Mouse (Mus musculus): ENCODE measurements at regions not wholly inside any gene's neighbourhood (a gene's known extent, or its start where the extent isn't known, plus 50 kb on each side); places are given as distances from the start of the nearest gene placed in this dataset.

DNA sequence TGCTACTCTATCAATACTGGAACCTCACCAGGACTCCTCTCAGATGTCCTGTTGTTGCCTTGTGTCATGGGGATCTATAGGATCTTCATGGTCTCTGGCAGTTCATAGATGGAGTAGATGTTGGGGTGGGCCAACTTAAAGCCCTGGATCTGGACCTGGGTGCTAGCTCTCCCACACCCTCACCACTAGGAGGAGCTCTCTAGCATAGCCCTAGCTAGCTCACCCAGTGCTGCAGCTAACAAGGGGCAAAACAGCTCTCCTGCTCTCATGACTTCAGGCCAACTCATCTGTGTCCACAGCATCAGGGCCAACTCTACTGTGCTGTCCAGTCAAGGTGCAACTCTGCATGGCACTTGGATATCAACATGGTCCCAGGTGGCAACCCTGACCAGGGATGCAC, 118.3 kb downstream of the Fgf18 start (continued):
- TF ChIP-seq MXI1 (IDR thresholded peaks at IDR 0.05; ENCODE audit: low read depth, low read length) (no peak), ELF1 (IDR thresholded peaks at IDR 0.05; ENCODE audit: low read depth, low read length) (no peak), MAFK (IDR thresholded peaks at IDR 0.05; ENCODE audit: borderline replicate concordance, low read depth, low read length) (no peak), E2F4 (IDR thresholded peaks at IDR 0.05; ENCODE audit: borderline replicate concordance, low read depth, low read length) (no peak), MAX (IDR thresholded peaks at IDR 0.05; ENCODE audit: low read length) (no peak), ZC3H11A (IDR thresholded peaks at IDR 0.05; ENCODE audit: low read depth, low read length) (no peak), USF1 (IDR thresholded peaks at IDR 0.05; ENCODE audit: low read depth, low read length) (no peak)

DNA sequence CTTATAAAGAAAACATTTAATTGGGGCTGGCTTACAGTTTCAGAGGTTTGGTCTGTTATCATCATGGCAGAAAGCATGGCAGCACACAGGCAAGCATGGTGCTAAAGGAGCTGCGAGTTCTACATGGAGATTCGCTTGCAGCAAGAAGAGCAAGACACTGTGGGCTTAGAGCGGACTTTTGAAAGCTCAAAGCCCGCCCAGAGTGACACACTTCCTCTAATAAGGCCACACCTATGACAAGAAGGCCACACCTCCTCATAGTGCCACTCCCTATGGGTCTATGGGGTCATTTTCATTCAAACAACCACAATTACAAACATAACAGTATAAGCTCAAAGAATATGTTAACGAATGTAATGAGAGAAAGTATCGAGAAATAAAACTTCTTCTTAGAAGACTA, 120.1 kb downstream of the Fgf18 start:
- DNase-seq (ENCODE audit: low read depth, low spot score) = no peak
- Histone ChIP-seq H3K9ac (ENCODE audit: control insufficient read depth, low read depth, low read length, poor library complexity, severe bottlenecking) (no peak overlapping the region), H3K4me3 (ENCODE audit: control insufficient read depth in 1 of 2, insufficient read depth in 1 of 2, low read depth in 2 of 2, low read length in 2 of 2) (no peak overlapping the region), H3K4me1 (ENCODE audit: control insufficient read depth in 1 of 2, insufficient read depth in 2 of 2, low read length in 2 of 2) (no peaks in the 10 kb centered on the region), H3K9me3 (replicated peaks; ENCODE audit: insufficient read depth, low read length) (no peaks in the 10 kb centered on the region), H3K79me2 (ENCODE audit: control insufficient read depth, insufficient read depth, low read length, poor library complexity) (no peaks in the 10 kb centered on the region), H3K36me3 (ENCODE audit: control insufficient read depth in 1 of 2, insufficient read depth in 2 of 2, low read length in 2 of 2) (no peaks in the 10 kb centered on the region), H3K27me3 (ENCODE audit: control insufficient read depth in 1 of 2, insufficient read depth in 2 of 2, low read length in 2 of 2) (peaks cover 0 to 2% of the 10 kb centered on the region in 2 experiments; a peak in 1 of 4 replicates), H3K27ac (ENCODE audit: control insufficient read depth, low read depth, low read length) (no peak overlapping the region)
- TF ChIP-seq CHD2 (IDR thresholded peaks at IDR 0.05; ENCODE audit: low read length) (no peak), ZMIZ1 (IDR thresholded peaks at IDR 0.05; ENCODE audit: low read depth, low read length) (no peak), MAZ (IDR thresholded peaks at IDR 0.05; ENCODE audit: low read depth, low read length) (no peak), KAT2A (conservative IDR thresholded peaks at IDR 0.05; ENCODE audit: low read depth, low read length) (no peak)

DNA sequence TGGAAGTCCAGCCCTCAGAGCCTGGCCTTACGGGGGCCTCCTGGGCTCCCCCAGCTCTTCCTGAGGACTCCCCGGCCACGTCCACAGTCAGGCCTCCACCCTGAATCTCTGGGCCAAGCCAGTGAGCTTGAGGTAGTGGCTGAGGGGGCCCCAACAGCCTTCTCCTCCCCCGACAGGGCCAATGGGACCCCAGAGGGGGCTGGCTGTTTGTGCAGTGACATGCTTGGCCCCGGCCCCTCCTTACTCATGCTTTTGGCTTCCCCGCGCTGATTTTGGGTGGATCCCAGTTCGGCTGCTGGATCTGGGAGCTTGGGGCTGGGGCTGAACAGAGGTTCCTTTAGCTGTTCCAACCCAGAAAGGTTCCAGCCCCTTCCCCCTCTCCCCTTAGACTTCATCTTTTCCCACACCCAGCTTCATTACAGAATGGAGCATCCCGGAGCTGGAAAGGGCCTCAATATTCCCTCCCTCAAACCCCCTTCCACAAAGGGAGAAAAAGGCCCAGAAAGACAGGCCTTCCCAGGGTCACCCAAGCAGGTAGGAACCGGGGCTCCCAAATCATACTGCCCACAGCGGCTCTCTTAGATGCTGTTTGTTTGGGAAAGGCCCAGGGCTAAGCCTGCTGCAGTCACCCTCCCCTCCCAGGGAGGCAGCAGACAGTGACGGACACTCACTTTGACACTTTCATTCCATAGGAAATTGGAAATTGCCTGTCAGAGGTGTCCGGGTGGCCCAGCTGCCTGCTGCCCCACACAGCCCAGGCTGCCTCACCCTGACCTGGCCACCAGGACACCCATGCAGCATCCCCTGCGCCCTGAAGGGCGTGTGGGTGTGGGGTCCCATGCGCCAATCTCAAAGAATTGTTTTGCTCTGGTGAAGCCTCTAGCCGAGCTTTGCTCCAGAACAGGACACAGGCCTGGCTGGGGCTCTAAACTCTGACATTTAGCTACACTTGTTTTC, 133.7 kb downstream of the Fgf18 start:
- Histone ChIP-seq H3K36me3 (ENCODE audit: control insufficient read depth in 1 of 2, insufficient read depth in 2 of 2, low read length in 2 of 2) (no peaks in the 10 kb centered on the region), H3K27me3 (ENCODE audit: control insufficient read depth in 1 of 2, insufficient read depth in 2 of 2, low read length in 2 of 2) (no peaks in the 10 kb centered on the region), H3K9me3 (replicated peaks; ENCODE audit: insufficient read depth, low read length) (no peaks in the 10 kb centered on the region), H3K9ac (ENCODE audit: control insufficient read depth, low read depth, low read length, poor library complexity, severe bottlenecking) (no peak overlapping the region), H3K4me3 (ENCODE audit: control insufficient read depth in 1 of 2, insufficient read depth in 1 of 2, low read depth in 2 of 2, low read length in 2 of 2) (no peak overlapping the region), H3K27ac (ENCODE audit: control insufficient read depth, low read depth, low read length) (no peak overlapping the region), H3K79me2 (ENCODE audit: control insufficient read depth, insufficient read depth, low read length, poor library complexity) (no peaks in the 10 kb centered on the region), H3K4me1 (ENCODE audit: control insufficient read depth in 1 of 2, insufficient read depth in 2 of 2, low read length in 2 of 2) (no peaks in the 10 kb centered on the region)
- TF ChIP-seq NRF1 (IDR thresholded peaks at IDR 0.05; ENCODE audit: insufficient read depth, low read depth, low read length, poor library complexity, severe bottlenecking) (no peak), CHD2 (IDR thresholded peaks at IDR 0.05; ENCODE audit: low read length) (no peak), GATA1 (IDR thresholded peaks at IDR 0.05; ENCODE audit: low read depth, low read length) (no peak), EP300 (IDR thresholded peaks at IDR 0.05; ENCODE audit: low read depth in 1 of 2, low read length in 2 of 2) (no peak), POLR2AphosphoS5 (IDR thresholded peaks at IDR 0.05; ENCODE audit: borderline replicate concordance, low read depth, low read length) (no peak), TCF12 (IDR thresholded peaks at IDR 0.05; ENCODE audit: low read depth, low read length) (no peak), GABPA (IDR thresholded peaks at IDR 0.05; ENCODE audit: low read depth, low read length) (no peak), BHLHE40 (IDR thresholded peaks at IDR 0.05; ENCODE audit: borderline replicate concordance, low read depth, low read length) (no peak), KAT2A (conservative IDR thresholded peaks at IDR 0.05; ENCODE audit: low read depth, low read length) (no peak), MYB (IDR thresholded peaks at IDR 0.05; ENCODE audit: low read depth, low read length) (no peak), ZNF384 (IDR thresholded peaks at IDR 0.05; ENCODE audit: low read depth, low read length) (no peak), ETS1 (IDR thresholded peaks at IDR 0.05; ENCODE audit: low read depth, low read length) (no peak), TBP (IDR thresholded peaks at IDR 0.05; ENCODE audit: low read depth, low read length) (no peak), MXI1 (IDR thresholded peaks at IDR 0.05; ENCODE audit: low read depth, low read length) (no peak), HCFC1 (IDR thresholded peaks at IDR 0.05; ENCODE audit: low read depth, low read length) (no peak), NELFE (IDR thresholded peaks at IDR 0.05; ENCODE audit: low read depth, low read length) (no peak), USF2 (IDR thresholded peaks at IDR 0.05; ENCODE audit: borderline replicate concordance in 1 of 2, insufficient read depth in 1 of 2, low read depth in 1 of 2, low read length in 2 of 2) (no peak), ZC3H11A (IDR thresholded peaks at IDR 0.05; ENCODE audit: low read depth, low read length) (no peak), POLR2AphosphoS2 (IDR thresholded peaks at IDR 0.05; ENCODE audit: low read length) (no peak)
- no peak for DNase-seq (ENCODE audit: low read depth, low spot score)
